Mouse (Mus musculus): ENCODE measurements around the gene Foxj2.
A peak's percentile ranks its signal among the peaks of the same experiment; 100 is the strongest.

Gene Foxj2

GRCm38 (mm10) chr6:122813640-122814039 is 6.1 kb upstream of the Foxj2 start:
- no peak for DNase-seq (ENCODE audit: extremely low spot score)

- peak; percentile 51 for DNase-seq (ENCODE audit: extremely low spot score)
These were observed 521 bp downstream of the Foxj2 start for GRCm38 (mm10) chr6:122820071-122820798.

GRCm38 (mm10) chr6:122820799-122821650 is 1.3 kb downstream of the Foxj2 start:
- no peak for DNase-seq (ENCODE audit: extremely low spot score)

GRCm38 (mm10) chr6:122821822-122822221 is 2.1 kb downstream of the Foxj2 start:
- no peak for DNase-seq (ENCODE audit: extremely low spot score)

GRCm38 (mm10) chr6:122824086-122824485 is 4.4 kb downstream of the Foxj2 start:
- DNase-seq (ENCODE audit: extremely low spot score): no peak

- DNase-seq (ENCODE audit: extremely low spot score): no peak
These were observed 5.5 kb downstream of the Foxj2 start for GRCm38 (mm10) chr6:122825166-122825565.

- DNase-seq (ENCODE audit: extremely low spot score): peak; percentile 60
These were observed 6.4 kb downstream of the Foxj2 start for GRCm38 (mm10) chr6:122825923-122826742.

- DNase-seq (ENCODE audit: extremely low spot score): no peak
These were observed 8.4 kb downstream of the Foxj2 start for GRCm38 (mm10) chr6:122828086-122828485.

GRCm38 (mm10) chr6:122832880-122833279 is 13.2 kb downstream of the Foxj2 start:
- no peak for DNase-seq (ENCODE audit: extremely low spot score)

- DNase-seq (ENCODE audit: extremely low spot score): no peak
These were observed 14.7 kb downstream of the Foxj2 start for GRCm38 (mm10) chr6:122834365-122834764.

GRCm38 (mm10) chr6:122836974-122837373 is 17.3 kb downstream of the Foxj2 start:
- DNase-seq (ENCODE audit: extremely low spot score): no peak

- no peak for DNase-seq (ENCODE audit: extremely low spot score)
These were observed 17.8 kb downstream of the Foxj2 start for GRCm38 (mm10) chr6:122837539-122837938.

GRCm38 (mm10) chr6:122843759-122844158 is 24.0 kb downstream of the Foxj2 start:
- no peak for DNase-seq (ENCODE audit: extremely low spot score)

GRCm38 (mm10) chr6:122852696-122853095 is 33.0 kb downstream of the Foxj2 start:
- no peak for DNase-seq (ENCODE audit: extremely low spot score)

GRCm38 (mm10) chr6:122854552-122854951 is 34.8 kb downstream of the Foxj2 start:
- no peak for DNase-seq (ENCODE audit: extremely low spot score)

- no peak for DNase-seq (ENCODE audit: extremely low spot score)
These were observed 36.2 kb downstream of the Foxj2 start, which contains the start of gene C3ar1 for GRCm38 (mm10) chr6:122855955-122856354. TSS of gene C3ar1 (minus strand) at chr6:122856161.

- DNase-seq (ENCODE audit: extremely low spot score): no peak
These were observed 42.7 kb downstream of the Foxj2 start for GRCm38 (mm10) chr6:122862434-122862833.

GRCm38 (mm10) chr6:122862871-122863270 is 43.2 kb downstream of the Foxj2 start:
- DNase-seq (ENCODE audit: extremely low spot score): no peak

GRCm38 (mm10) chr6:122867914-122868313 is 48.2 kb downstream of the Foxj2 start:
- no peak for DNase-seq (ENCODE audit: extremely low spot score)

GRCm38 (mm10) chr6:122869846-122870245 is 50.1 kb downstream of the Foxj2 start:
- DNase-seq (ENCODE audit: extremely low spot score): no peak

GRCm38 (mm10) chr6:122872800-122873199 is 53.1 kb downstream of the Foxj2 start:
- DNase-seq (ENCODE audit: extremely low spot score): no peak
